Comparison of ENCODE assay signal across 8 mouse cellular contexts in the genomic region with DNA sequence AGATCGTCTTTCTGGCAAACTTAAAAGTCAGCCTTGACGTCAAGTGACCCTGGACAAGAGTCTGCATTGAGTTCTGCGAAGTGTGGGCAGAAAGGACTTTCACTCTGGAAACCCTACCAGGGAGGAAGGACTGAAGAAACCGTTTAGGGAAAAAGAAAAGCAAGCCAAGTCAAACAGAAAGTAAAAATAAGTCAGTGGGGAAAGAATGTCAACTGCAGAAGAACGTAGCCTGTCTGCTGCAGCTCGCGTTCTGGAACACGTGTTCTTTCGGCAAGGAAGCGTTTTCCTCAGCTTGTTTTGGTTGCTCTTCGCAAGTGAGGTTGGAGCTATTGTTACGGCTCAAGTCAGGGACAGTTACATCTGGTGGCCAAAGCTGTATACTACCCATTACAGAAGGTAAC.
DNase-seq lines count a peak whose midpoint lies in the region; ATAC-seq and TF ChIP-seq lines count a peak whose summit lies in the region.

No protein-coding gene starts in this region.

- no peak for TF ChIP-seq POLR2A in bone marrow macrophage, adult 2 months (IDR thresholded peaks at IDR 0.05; ENCODE audit: borderline replicate concordance, low read depth, low read length)
- TF ChIP-seq POLR2A in small intestine, adult 2 months (IDR thresholded peaks at IDR 0.05; ENCODE audit: low read depth, low read length), result no peak

- 28% methylated on average over 12 of the region's 12 CpGs for WGBS in heart, postnatal 0 days
- 4% methylated on average over 12 of the region's 12 CpGs for WGBS in small intestine, adult 2 months
- 90% methylated on average over 12 of the region's 12 CpGs for WGBS in forebrain, embryonic 14.5 days

- no peaks in the 10 kb centered on the region for H3K36me3 ChIP-seq in heart, postnatal 0 days (replicated peaks; ENCODE audit: control insufficient read depth, insufficient read depth, low read length)
- no peaks in the 10 kb centered on the region for H3K36me3 ChIP-seq in small intestine, adult 2 months (ENCODE audit: control insufficient read depth, insufficient read depth, low read length)
- no peaks in the 10 kb centered on the region for H3K36me3 ChIP-seq in forebrain, embryonic 14.5 days (ENCODE audit: control insufficient read depth, insufficient read depth, low read length)

- TF ChIP-seq CTCF in bone marrow macrophage, adult 2 months (IDR thresholded peaks at IDR 0.05; ENCODE audit: low read depth, low read length), result no peak
- peak; percentile 13 for TF ChIP-seq CTCF in heart, postnatal 0 days (IDR thresholded peaks at IDR 0.05; ENCODE audit: low read depth)
- TF ChIP-seq CTCF in small intestine, adult 2 months (IDR thresholded peaks at IDR 0.05; ENCODE audit: extremely low read depth, insufficient read length, insufficient replicate concordance, low read depth, low read length), result no peak

- peak; percentile 16 for DNase-seq in right cerebral cortex, adult 18-20 months
- DNase-seq in right cerebral cortex, postnatal 25 days, result no peak
- peak; percentile 85 for DNase-seq in heart, postnatal 0 days (ENCODE audit: low spot score)
- DNase-seq in left cerebral cortex, postnatal 14 days (ENCODE audit: low spot score in 2 of 2), result peak; percentile 22 to 26
- DNase-seq in forebrain, embryonic 14.5 days (ENCODE audit: low spot score), result no peak

- H3K4me3 ChIP-seq in bone marrow macrophage, adult 2 months (ENCODE audit: insufficient read depth, low read length), result peak overlapping the region; percentile 45
- H3K4me3 ChIP-seq in heart, postnatal 0 days (ENCODE audit: low read depth, low read length), result peak overlapping the region; percentile 31
- H3K4me3 ChIP-seq in small intestine, adult 2 months (ENCODE audit: low read depth, low read length), result peak overlapping the region; percentile 48
- H3K4me3 ChIP-seq in forebrain, embryonic 14.5 days (ENCODE audit: low read depth, low read length), result no peak overlapping the region

- H3K4me2 ChIP-seq in heart, postnatal 0 days (ENCODE audit: low read depth, low read length), result peak overlapping the region; percentile 51
- H3K4me2 ChIP-seq in forebrain, embryonic 14.5 days (ENCODE audit: low read length), result no peak overlapping the region

- H3K9ac ChIP-seq in heart, postnatal 0 days (replicated peaks; ENCODE audit: low read depth, low read length), result peak overlapping the region; percentile 48; the same call in 1 of the 2 replicates
- no peak overlapping the region for H3K9ac ChIP-seq in forebrain, embryonic 14.5 days (ENCODE audit: low read length)

- no peak for TF ChIP-seq EP300 in heart, postnatal 0 days (IDR thresholded peaks at IDR 0.05; ENCODE audit: low read depth)

- peak overlapping the region; percentile 31 for H3K27ac ChIP-seq in bone marrow macrophage, adult 2 months (ENCODE audit: insufficient read depth, low read depth, low read length)
- peak overlapping the region; percentile 73 for H3K27ac ChIP-seq in heart, postnatal 0 days (ENCODE audit: low read depth)
- H3K27ac ChIP-seq in small intestine, adult 2 months (ENCODE audit: insufficient read depth, low read depth, low read length), result peak overlapping the region; percentile 70
- no peak overlapping the region for H3K27ac ChIP-seq in forebrain, embryonic 14.5 days (ENCODE audit: low read depth, low read length)

- intact Hi-C loops in left cerebral cortex, postnatal 14 days (cut with DNase I), result no loop called here

- H3K9me3 ChIP-seq in heart, postnatal 0 days (replicated peaks; ENCODE audit: control insufficient read depth, low read length), result no peaks in the 10 kb centered on the region
- H3K9me3 ChIP-seq in forebrain, embryonic 14.5 days (replicated peaks; ENCODE audit: control insufficient read depth, low read length), result no peaks in the 10 kb centered on the region

- no peaks in the 10 kb centered on the region for H3K27me3 ChIP-seq in heart, postnatal 0 days (ENCODE audit: control insufficient read depth, insufficient read depth, low read length)
- no peaks in the 10 kb centered on the region for H3K27me3 ChIP-seq in small intestine, adult 2 months (ENCODE audit: control insufficient read depth, insufficient read depth, low read length)
- no peaks in the 10 kb centered on the region for H3K27me3 ChIP-seq in forebrain, embryonic 14.5 days (replicated peaks; ENCODE audit: control insufficient read depth, insufficient read depth, low read length)

- peaks cover 23% of the 10 kb centered on the region for H3K4me1 ChIP-seq in bone marrow macrophage, adult 2 months (ENCODE audit: control insufficient read depth, insufficient read depth, low read length)
- no peaks in the 10 kb centered on the region for H3K4me1 ChIP-seq in heart, postnatal 0 days (ENCODE audit: control insufficient read depth, insufficient read depth)
- H3K4me1 ChIP-seq in small intestine, adult 2 months (ENCODE audit: control insufficient read depth, insufficient read depth, insufficient read length, low read length), result peaks cover 2% of the 10 kb centered on the region; the same call in 1 of the 2 replicates
- no peaks in the 10 kb centered on the region for H3K4me1 ChIP-seq in forebrain, embryonic 14.5 days (ENCODE audit: control insufficient read depth, insufficient read depth, low read length)

- peak; percentile 75 for ATAC-seq in heart, postnatal 0 days (ENCODE audit: insufficient read depth, low read depth)
- no peak for ATAC-seq in cerebellum, adult (ENCODE audit: insufficient number of reproducible peaks, low FRiP score, low TSS enrichment)
- ATAC-seq in forebrain, embryonic 14.5 days, result no peak

Comparison
In these comparisons a context has a peak if more than half of its experiments do, and no peak if none do; other contexts are left out.
1. DNase-seq: peak in right cerebral cortex, adult 18-20 months (single experiment), heart, postnatal 0 days (single experiment) and left cerebral cortex, postnatal 14 days (2 of 2); none in right cerebral cortex, postnatal 25 days (single experiment) and forebrain, embryonic 14.5 days (single experiment).